In the genomic region with DNA sequence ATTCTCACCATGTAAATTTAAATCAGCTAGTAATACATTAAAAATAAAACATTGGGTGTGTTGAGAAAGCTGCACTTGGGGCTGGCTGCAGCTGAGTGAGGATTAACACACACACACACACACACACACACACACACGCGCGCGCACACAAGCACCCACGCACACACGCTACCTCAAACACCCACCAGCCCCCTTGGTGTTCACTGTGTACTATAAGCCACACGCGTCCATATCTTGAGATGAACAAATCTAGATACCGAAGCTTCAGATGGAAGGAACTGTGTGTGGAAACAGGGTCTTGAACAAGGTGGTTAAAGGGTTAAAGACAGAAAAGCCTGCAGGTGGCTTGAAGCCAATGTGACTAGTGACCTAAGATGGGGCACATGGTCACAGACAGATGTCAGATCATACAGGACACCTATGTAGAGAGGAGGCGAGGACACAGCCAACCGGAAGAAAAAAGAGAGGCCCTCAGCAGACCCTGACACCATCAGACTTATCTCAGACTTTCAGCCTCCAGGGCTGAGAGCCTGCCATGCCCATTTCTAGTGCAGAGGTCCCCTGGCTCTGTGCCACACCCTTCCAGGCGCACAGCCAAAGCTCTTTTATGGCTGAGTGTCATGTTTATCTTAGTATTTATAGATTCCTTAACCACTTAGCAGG, we compare ENCODE assay signal across 7 mouse cellular contexts. TPM values are rescaled to one million over a fixed set of nuclear protein-coding genes. Genes with fewer than 3 reads are reported as not detected.
DNase-seq lines count a peak whose midpoint lies in the region; ATAC-seq and TF ChIP-seq lines count a peak whose summit lies in the region.

No protein-coding gene starts in this region.

- TF ChIP-seq POLR2A in MEL (IDR thresholded peaks at IDR 0.05; ENCODE audit: control insufficient read depth in 1 of 2, insufficient read depth in 1 of 2, low read depth in 1 of 2, low read length in 2 of 2, poor library complexity in 1 of 2) = no peak

- peak; percentile 92 to 93 for TF ChIP-seq EP300 in MEL (IDR thresholded peaks at IDR 0.05; ENCODE audit: low read depth in 1 of 2, low read length in 2 of 2)

- peaks cover 0 to 12% of the 10 kb centered on the region in 2 experiments; a peak in 2 of 4 replicates for H3K36me3 ChIP-seq in MEL (ENCODE audit: control insufficient read depth in 1 of 2, insufficient read depth in 2 of 2, low read length in 2 of 2)
- no peaks in the 10 kb centered on the region for H3K36me3 ChIP-seq in forebrain, embryonic 13.5 days (ENCODE audit: poor library complexity, severe bottlenecking)
- no peaks in the 10 kb centered on the region for H3K36me3 ChIP-seq in liver, embryonic 13.5 days

- peaks cover 1 to 35% of the 10 kb centered on the region in 2 experiments; a peak in 3 of 4 replicates for H3K4me1 ChIP-seq in MEL (ENCODE audit: control insufficient read depth in 1 of 2, insufficient read depth in 2 of 2, low read length in 2 of 2)
- H3K4me1 ChIP-seq in forebrain, embryonic 13.5 days = peaks cover 38% of the 10 kb centered on the region
- H3K4me1 ChIP-seq in liver, embryonic 13.5 days (replicated peaks) = peaks cover 45% of the 10 kb centered on the region

- H3K27me3 ChIP-seq in MEL (ENCODE audit: control insufficient read depth in 1 of 2, insufficient read depth in 2 of 2, low read length in 2 of 2) = no peaks in the 10 kb centered on the region
- H3K27me3 ChIP-seq in forebrain, embryonic 13.5 days = peaks cover 2% of the 10 kb centered on the region; the same call in 1 of the 2 replicates
- H3K27me3 ChIP-seq in liver, embryonic 13.5 days = no peaks in the 10 kb centered on the region

- no peaks in the 10 kb centered on the region for H3K79me2 ChIP-seq in MEL (ENCODE audit: control insufficient read depth, insufficient read depth, low read length, poor library complexity)

- DNase-seq in 3134 (ENCODE audit: extremely low read depth, insufficient read length, low spot score) (peak; percentile 30), MEL (ENCODE audit: low read depth, low spot score) (peak; percentile 98)
- DNase-seq in heart, postnatal 14 days = peak; percentile 78 to 87
- DNase-seq in liver, embryonic 13.5 days = peak; percentile 80
- DNase-seq in right cerebral cortex, postnatal 4 days = peak; percentile 65
- DNase-seq in left cerebral cortex, postnatal 36 days (ENCODE audit: low spot score in 2 of 2) = no peak

- H3K9me3 ChIP-seq in MEL (replicated peaks; ENCODE audit: insufficient read depth, low read length) = no peaks in the 10 kb centered on the region
- 0 out of 2 replicates have a peak, but pooled peaks cover 2% of the 10 kb centered on the region for H3K9me3 ChIP-seq in forebrain, embryonic 13.5 days (replicated peaks)
- H3K9me3 ChIP-seq in liver, embryonic 13.5 days (replicated peaks) = no peaks in the 10 kb centered on the region

- intact Hi-C loops in heart, postnatal 14 days (cut with DNase I) = loop anchor here (5.0 kb wide), 1 partner anchor 57 kb away; no protein-coding TSS in a partner anchor
- intact Hi-C loops in left cerebral cortex, postnatal 36 days (cut with DNase I) = no loop called here

- peak; percentile 62 for ATAC-seq in forebrain, embryonic 13.5 days
- peak; percentile 99 for ATAC-seq in liver, embryonic 13.5 days (ENCODE audit: low read depth)

- H3K4me3 ChIP-seq in MEL (ENCODE audit: control insufficient read depth in 1 of 2, insufficient read depth in 1 of 2, low read depth in 2 of 2, low read length in 2 of 2) = peak overlapping the region; percentile 8 to 28; a peak in 3 of 4 replicates
- no peak overlapping the region for H3K4me3 ChIP-seq in forebrain, embryonic 13.5 days
- H3K4me3 ChIP-seq in liver, embryonic 13.5 days (replicated peaks) = no peak overlapping the region

- WGBS in forebrain, embryonic 13.5 days = 74% methylated on average over 12 of the region's 12 CpGs
- WGBS in liver, embryonic 13.5 days (ENCODE audit: insufficient replicate concordance) = 41% methylated on average over 12 of the region's 12 CpGs

- TF ChIP-seq RAD21 in MEL (IDR thresholded peaks at IDR 0.05; ENCODE audit: low read depth, low read length) = no peak

- peak overlapping the region; percentile 84 for H3K27ac ChIP-seq in MEL (ENCODE audit: control insufficient read depth, low read depth, low read length)
- H3K27ac ChIP-seq in forebrain, embryonic 13.5 days = no peak overlapping the region; the same call in 1 of the 2 replicates
- peak overlapping the region; percentile 92 for H3K27ac ChIP-seq in liver, embryonic 13.5 days

- no peak for TF ChIP-seq CTCF in MEL (IDR thresholded peaks at IDR 0.05 in 2 of 3, conservative IDR thresholded peaks at IDR 0.05 in 1 of 3; ENCODE audit: control insufficient read depth in 1 of 3, insufficient read depth in 1 of 3, low read depth in 2 of 3, low read length in 3 of 3, poor library complexity in 1 of 3, severe bottlenecking in 1 of 3)

- no peak overlapping the region for H3K4me2 ChIP-seq in forebrain, embryonic 13.5 days
- H3K4me2 ChIP-seq in liver, embryonic 13.5 days = peak overlapping the region; percentile 56

- peak overlapping the region; percentile 18; the same call in 1 of the 2 replicates for H3K9ac ChIP-seq in MEL (ENCODE audit: control insufficient read depth, low read depth, low read length, poor library complexity, severe bottlenecking)
- no peak overlapping the region for H3K9ac ChIP-seq in forebrain, embryonic 13.5 days
- H3K9ac ChIP-seq in liver, embryonic 13.5 days = peak overlapping the region; percentile 46

TF ChIP-seq in MEL, 35 proteins besides CTCF, POLR2A, EP300 and RAD21 (continues in another document):
- TF ChIP-seq JUND (IDR thresholded peaks at IDR 0.05; ENCODE audit: low read depth, low read length) = no peak
- peak; percentile 95 for TF ChIP-seq ETS1 (IDR thresholded peaks at IDR 0.05; ENCODE audit: low read depth, low read length)
- TF ChIP-seq RCOR1 (IDR thresholded peaks at IDR 0.05; ENCODE audit: low read depth, low read length) = peak; percentile 80
- no peak for TF ChIP-seq USF2 (IDR thresholded peaks at IDR 0.05; ENCODE audit: borderline replicate concordance in 1 of 2, insufficient read depth in 1 of 2, low read depth in 1 of 2, low read length in 2 of 2)
- TF ChIP-seq TAL1 (IDR thresholded peaks at IDR 0.05; ENCODE audit: low read length) = peak; percentile 95
- no peak for TF ChIP-seq UBTF (IDR thresholded peaks at IDR 0.05; ENCODE audit: borderline replicate concordance, insufficient read depth, low read depth, low read length)
- TF ChIP-seq SMC3 (IDR thresholded peaks at IDR 0.05; ENCODE audit: low read depth, low read length) = no peak
- TF ChIP-seq POLR2AphosphoS2 (IDR thresholded peaks at IDR 0.05; ENCODE audit: low read length) = no peak
- TF ChIP-seq TCF12 (IDR thresholded peaks at IDR 0.05; ENCODE audit: low read depth, low read length) = peak; percentile 95
- TF ChIP-seq ZC3H11A (IDR thresholded peaks at IDR 0.05; ENCODE audit: low read depth, low read length) = no peak
- no peak; the same call in 1 of the 2 replicates for TF ChIP-seq MAZ (IDR thresholded peaks at IDR 0.05; ENCODE audit: low read depth, low read length)
- no peak for TF ChIP-seq SIN3A (IDR thresholded peaks at IDR 0.05; ENCODE audit: low read length)
- no peak for TF ChIP-seq CHD2 (IDR thresholded peaks at IDR 0.05; ENCODE audit: low read length)
- no peak for TF ChIP-seq NRF1 (IDR thresholded peaks at IDR 0.05; ENCODE audit: insufficient read depth, low read depth, low read length, poor library complexity, severe bottlenecking)
- TF ChIP-seq POLR2AphosphoS5 (IDR thresholded peaks at IDR 0.05; ENCODE audit: borderline replicate concordance, low read depth, low read length) = no peak
- peak; percentile 83 for TF ChIP-seq MYC (IDR thresholded peaks at IDR 0.05; ENCODE audit: low read depth, low read length)
- no peak for TF ChIP-seq KAT2A (conservative IDR thresholded peaks at IDR 0.05; ENCODE audit: low read depth, low read length)
- TF ChIP-seq HCFC1 (IDR thresholded peaks at IDR 0.05; ENCODE audit: low read depth, low read length) = peak; percentile 29; the same call in 1 of the 2 replicates
- TF ChIP-seq ELF1 (IDR thresholded peaks at IDR 0.05; ENCODE audit: low read depth, low read length) = peak; percentile 16; the same call in 1 of the 2 replicates
- no peak for TF ChIP-seq GABPA (IDR thresholded peaks at IDR 0.05; ENCODE audit: low read depth, low read length)
- TF ChIP-seq MAX (IDR thresholded peaks at IDR 0.05; ENCODE audit: low read length) = peak; percentile 85
- TF ChIP-seq GATA1 (IDR thresholded peaks at IDR 0.05; ENCODE audit: low read depth, low read length) = peak; percentile 86
- TF ChIP-seq E2F4 (IDR thresholded peaks at IDR 0.05; ENCODE audit: borderline replicate concordance, low read depth, low read length) = no peak
- TF ChIP-seq ZMIZ1 (IDR thresholded peaks at IDR 0.05; ENCODE audit: low read depth, low read length) = no peak; the same call in 1 of the 2 replicates
- 0 out of 2 replicates have a peak, but pooled peaks have one; percentile 48 for TF ChIP-seq ZKSCAN1 (IDR thresholded peaks at IDR 0.05; ENCODE audit: low read depth, low read length)
- TF ChIP-seq TBP (IDR thresholded peaks at IDR 0.05; ENCODE audit: low read depth, low read length) = no peak
- TF ChIP-seq ZNF384 (IDR thresholded peaks at IDR 0.05; ENCODE audit: low read depth, low read length) = peak; percentile 97
- no peak for TF ChIP-seq CHD1 (IDR thresholded peaks at IDR 0.05; ENCODE audit: low read depth, low read length)
- no peak for TF ChIP-seq MYB (IDR thresholded peaks at IDR 0.05; ENCODE audit: low read depth, low read length)
- peak; percentile 70 for TF ChIP-seq USF1 (IDR thresholded peaks at IDR 0.05; ENCODE audit: low read depth, low read length)
- peak; percentile 72 for TF ChIP-seq MXI1 (IDR thresholded peaks at IDR 0.05; ENCODE audit: low read depth, low read length)
- peak; percentile 83; the same call in 1 of the 2 replicates for TF ChIP-seq MEF2A (IDR thresholded peaks at IDR 0.05; ENCODE audit: extremely low read depth, insufficient replicate concordance, low read depth, low read length, poor library complexity, severe bottlenecking)
- peak; percentile 38; the same call in 1 of the 2 replicates for TF ChIP-seq MAFK (IDR thresholded peaks at IDR 0.05; ENCODE audit: borderline replicate concordance, low read depth, low read length)

RNA-seq across cellular contexts. Expression of gene Clmn, which starts 40.5 kb away (rescaled TPM):
- total RNA-seq in MEL (2012; rRNA removed) = 0.07 TPM in 1 of 2 replicates, not detected in the other
- polyA plus RNA-seq in MEL (2012; ENCODE audit: insufficient read depth in 1 of 2, insufficient read length in 2 of 2, low read depth in 1 of 2, low replicate concordance in 2 of 2, missing spikeins in 1 of 2) = not detected
- 0.75 and 0.83 TPM in 2 replicates for polyA plus RNA-seq in forebrain, embryonic 13.5 days (2015; fragmentation: Nextera tagmentation; extraction: Ambion mirVana)
- total RNA-seq in heart, postnatal 14 days (2021) = 1 to 10 TPM; 2.7 to 3.5 TPM
- polyA plus RNA-seq in liver, embryonic 13.5 days (2015; fragmentation: Nextera tagmentation; extraction: Ambion mirVana) = 0.17 and 0.24 TPM in 2 replicates
- 10 to 100 TPM; 45.7 to 53.7 TPM for total RNA-seq in left cerebral cortex, postnatal 36 days (2021)

Comparison
In these comparisons a context has a peak if more than half of its experiments do, and no peak if none do; other contexts are left out.
1. DNase-seq: peak in 3134 (single experiment), MEL (single experiment), heart, postnatal 14 days (2 of 2), liver, embryonic 13.5 days (single experiment) and right cerebral cortex, postnatal 4 days (single experiment); none in left cerebral cortex, postnatal 36 days (0 of 2).
2. H3K4me3 ChIP-seq: peak in MEL (2 of 2); none in forebrain, embryonic 13.5 days (single experiment) and liver, embryonic 13.5 days (single experiment).
3. RNA of gene Clmn, which starts 40.5 kb away (total RNA-seq): 45.7 to 53.7 TPM in left cerebral cortex, postnatal 36 days; 2.7 to 3.5 TPM in heart, postnatal 14 days and 0.07 TPM in MEL; every median in the first group is over 10 times any median in the second.